Mouse (Mus musculus) kidney, postnatal 36 days (tissue): ENCODE measurements around the gene Pitpnm1.

Experiments used
- DNase-seq, 2 experiments: peaks; one replicate each; pipeline ENCODE4 v3.0.0; 2021 to 2022; ENCODE audit warnings: mixed read lengths in 2 of 2

Pitpnm1 gene

DNA sequence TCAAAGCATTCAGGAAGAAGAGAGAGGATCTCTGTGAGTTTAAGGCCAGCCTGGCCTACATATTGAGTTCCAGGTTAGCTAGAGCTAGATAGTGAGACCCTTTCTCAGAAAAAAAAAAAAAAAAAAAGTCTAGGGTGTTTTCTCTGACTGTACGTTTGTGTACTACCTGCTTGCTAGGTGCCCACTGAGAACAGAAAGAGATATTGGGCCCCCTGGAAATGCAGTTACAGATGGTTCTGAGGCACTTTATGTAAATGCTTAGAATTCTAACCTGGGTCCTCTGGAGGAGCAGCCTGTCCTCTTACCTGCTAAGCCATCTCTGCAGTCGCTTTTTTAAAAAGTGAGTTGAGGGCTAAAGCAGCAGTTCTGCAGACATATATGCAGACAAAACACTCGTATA is 4.0 kb upstream of the Pitpnm1 start:
- DNase-seq, result no peak

DNA sequence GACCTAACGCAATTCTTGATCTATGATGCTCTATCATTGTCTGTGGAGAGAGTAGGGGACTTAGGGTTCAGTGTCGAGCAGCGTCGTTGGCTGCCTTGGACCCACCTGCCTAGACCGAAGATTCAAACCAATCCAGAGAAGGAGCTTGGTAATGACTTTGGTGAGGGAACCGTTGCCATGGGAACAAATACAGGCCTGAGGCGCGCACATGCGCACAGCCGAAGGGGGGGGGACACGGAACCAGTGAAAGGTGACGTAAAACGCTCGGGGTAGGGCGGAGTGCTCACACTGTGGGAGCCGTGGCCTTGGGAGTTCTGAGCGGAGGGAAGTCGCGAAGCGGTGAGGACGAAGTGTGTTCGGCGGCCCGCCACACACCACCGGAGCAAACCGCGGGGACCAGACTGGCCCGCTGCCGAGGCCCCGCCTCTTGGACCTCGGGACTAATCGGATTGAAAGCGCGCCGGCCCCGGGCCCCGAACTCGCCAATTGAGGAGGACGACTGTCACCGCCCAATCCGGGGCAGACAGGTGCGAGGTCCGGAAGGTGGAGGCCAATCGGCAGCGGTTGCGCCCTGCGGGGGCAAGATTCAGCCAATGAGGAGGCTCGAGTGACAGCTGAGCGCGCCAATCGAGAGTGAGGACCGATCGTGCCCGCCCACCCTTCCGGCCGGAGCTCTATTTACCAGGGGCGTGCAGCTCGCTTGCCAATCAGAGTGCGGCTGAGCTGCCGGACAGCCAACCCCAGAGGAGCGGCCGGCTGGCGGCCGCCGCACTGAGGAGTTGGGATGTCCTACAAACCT is 3.0 kb upstream of the Pitpnm1 start, which contains the start of gene Cdk2ap2:
Cdk2ap2 (plus strand) TSS at position 541 of the 799 bp plus-strand sequence.
- DNase-seq, result peak; percentile 99 to 100

GRCm38 (mm10) chr19:4097441-4097825 is 2.4 kb upstream of the Pitpnm1 start:
- DNase-seq, result peak; percentile 90 to 91

DNA sequence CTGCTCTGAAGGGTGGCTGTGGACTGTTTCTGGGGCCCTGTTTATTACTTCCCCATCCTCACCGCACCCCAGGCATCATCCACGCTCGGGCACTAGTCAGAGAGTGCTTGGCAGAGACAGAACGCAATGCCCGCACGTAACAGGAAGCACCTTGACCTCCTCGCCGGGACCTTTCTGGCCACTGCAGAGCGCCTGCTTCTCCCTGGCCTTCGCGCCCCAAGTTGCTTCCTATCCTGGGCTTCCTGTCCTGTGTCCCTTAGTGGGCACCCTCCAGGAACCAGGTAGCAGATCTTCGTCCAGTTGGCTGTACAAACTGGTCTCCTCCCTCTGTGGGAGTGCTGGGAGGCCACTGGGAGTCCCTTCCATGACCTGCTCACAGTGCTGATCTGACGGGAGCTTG is 1.4 kb upstream of the Pitpnm1 start:
- DNase-seq, result peak in 1 of 2 experiments; percentile 20

GRCm38 (mm10) chr19:4099056-4099455 is 742 bp upstream of the Pitpnm1 start:
- peak; percentile 96 to 99 for DNase-seq

DNA sequence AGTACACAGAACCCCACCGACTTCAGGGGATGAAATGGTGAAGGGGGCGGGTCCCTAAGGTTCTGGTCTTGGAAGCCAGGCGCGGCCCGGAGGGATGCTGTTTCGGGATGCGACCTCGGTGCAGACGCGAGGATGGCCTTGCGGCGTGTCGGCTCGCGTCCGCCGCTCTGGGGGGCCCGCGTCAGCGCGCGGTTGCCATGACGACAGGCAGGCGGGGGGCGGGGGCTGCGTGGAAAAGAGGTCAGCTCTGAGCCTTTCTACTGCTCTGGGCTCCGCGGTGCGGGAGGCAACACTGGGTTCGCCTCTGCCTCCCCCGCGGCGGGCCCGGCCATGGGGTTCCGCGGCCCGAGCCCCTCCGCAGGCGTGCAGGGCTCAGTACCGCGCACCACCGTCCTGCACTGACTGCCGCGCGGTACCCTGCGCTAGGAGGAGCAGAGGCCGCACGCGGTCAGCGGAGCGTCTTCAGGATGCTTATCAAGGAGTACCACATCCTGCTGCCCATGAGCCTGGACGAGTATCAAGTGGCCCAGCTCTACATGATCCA is 992 bp downstream of the Pitpnm1 start:
- DNase-seq, result peak in 1 of 2 experiments; percentile 42

GRCm38 (mm10) chr19:4101466-4101865 is 1.7 kb downstream of the Pitpnm1 start:
- DNase-seq, result no peak

- no peak for DNase-seq
Measured at GRCm38 (mm10) chr19:4102049-4102448, 2.3 kb downstream of the Pitpnm1 start.

DNA sequence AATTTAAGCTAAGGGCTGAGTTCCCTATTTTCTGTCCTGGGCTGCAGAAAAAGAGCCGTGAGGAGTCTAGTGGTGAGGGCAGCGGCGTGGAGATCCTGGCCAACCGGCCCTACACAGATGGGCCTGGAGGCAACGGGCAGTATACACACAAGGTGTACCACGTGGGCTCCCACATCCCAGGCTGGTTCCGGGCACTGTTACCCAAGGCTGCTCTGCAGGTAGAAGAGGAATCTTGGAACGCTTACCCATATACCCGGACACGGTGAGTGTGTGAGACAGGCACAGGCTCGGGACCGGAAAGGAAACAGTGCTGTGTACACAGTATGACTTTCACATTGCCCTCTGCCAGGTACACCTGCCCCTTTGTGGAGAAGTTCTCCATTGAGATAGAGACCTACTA is 2.8 kb downstream of the Pitpnm1 start:
- no peak for DNase-seq

DNA sequence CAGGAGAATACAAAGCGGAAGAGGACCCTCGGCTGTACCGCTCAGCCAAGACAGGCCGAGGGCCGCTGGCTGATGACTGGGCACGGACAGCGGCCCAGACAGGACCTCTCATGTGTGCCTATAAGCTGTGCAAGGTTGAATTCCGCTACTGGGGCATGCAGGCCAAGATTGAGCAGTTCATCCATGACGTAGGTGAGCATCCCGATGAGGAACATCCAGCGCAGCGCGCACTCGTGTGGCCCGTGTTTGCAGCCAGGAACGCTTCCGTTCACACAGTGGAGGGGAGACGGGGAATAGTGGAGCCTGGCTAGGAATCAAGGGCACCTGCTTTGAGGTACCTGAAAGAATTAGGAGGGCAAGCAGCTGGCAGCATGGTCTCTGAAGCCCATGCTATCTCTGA is 3.5 kb downstream of the Pitpnm1 start:
- no peak for DNase-seq

DNA sequence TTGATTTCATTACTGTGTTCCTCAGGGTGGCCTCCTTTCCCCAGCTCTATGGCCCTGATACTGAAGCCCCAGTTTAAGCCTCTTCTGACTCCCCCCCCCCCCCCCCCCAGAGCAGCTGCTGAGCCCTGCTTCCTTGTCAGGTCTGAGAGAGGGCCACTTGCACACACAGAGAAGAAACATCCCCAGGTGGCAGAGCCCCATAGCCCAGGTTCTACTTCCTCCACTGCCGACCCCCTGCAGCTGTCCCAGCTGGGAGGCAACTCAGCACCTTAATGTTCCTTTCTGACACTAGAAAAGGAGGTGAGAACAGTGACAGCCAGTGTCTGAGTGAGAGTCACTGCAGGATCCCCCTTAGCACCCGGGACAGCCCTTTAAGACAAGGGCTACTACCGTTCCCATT is 4.0 kb downstream of the Pitpnm1 start:
- DNase-seq, result no peak

- DNase-seq, result no peak
Measured at GRCm38 (mm10) chr19:4104675-4105194, 4.9 kb downstream of the Pitpnm1 start.

DNA sequence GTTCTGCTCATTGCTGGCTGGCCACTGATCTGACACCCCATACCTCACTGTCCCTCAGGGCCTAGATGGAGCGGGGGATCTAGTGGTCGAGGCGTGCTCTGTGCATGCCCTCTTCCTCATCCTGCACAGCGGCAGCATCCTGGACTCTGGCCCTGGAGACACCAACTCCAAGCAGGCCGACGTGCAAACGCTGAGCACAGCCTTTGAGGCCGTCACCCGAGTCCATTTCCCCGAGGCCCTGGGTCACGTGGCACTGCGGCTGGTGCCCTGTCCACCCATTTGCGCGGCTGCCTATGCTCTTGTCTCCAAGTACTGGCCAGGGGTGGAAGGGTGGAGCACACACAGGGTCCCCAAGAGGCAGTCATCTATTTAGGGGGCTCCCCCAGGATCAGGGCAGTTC is 6.9 kb downstream of the Pitpnm1 start:
- peak; percentile 23 to 52 for DNase-seq

GRCm38 (mm10) chr19:4108535-4108934 is 8.7 kb downstream of the Pitpnm1 start:
- no peak for DNase-seq

GRCm38 (mm10) chr19:4112063-4112960 is 12.5 kb downstream of the Pitpnm1 start:
- DNase-seq, result no peak

- peak; percentile 91 to 92 for DNase-seq
Measured at GRCm38 (mm10) chr19:4113186-4113805, 13.5 kb downstream of the Pitpnm1 start.

- DNase-seq, result peak; percentile 56 to 64
Measured at GRCm38 (mm10) chr19:4113806-4114230, 14.0 kb downstream of the Pitpnm1 start.

GRCm38 (mm10) chr19:4114551-4114950 is 14.8 kb downstream of the Pitpnm1 start:
- no peak for DNase-seq

- DNase-seq, result no peak
Measured at GRCm38 (mm10) chr19:4115144-4115543, 15.3 kb downstream of the Pitpnm1 start.

DNA sequence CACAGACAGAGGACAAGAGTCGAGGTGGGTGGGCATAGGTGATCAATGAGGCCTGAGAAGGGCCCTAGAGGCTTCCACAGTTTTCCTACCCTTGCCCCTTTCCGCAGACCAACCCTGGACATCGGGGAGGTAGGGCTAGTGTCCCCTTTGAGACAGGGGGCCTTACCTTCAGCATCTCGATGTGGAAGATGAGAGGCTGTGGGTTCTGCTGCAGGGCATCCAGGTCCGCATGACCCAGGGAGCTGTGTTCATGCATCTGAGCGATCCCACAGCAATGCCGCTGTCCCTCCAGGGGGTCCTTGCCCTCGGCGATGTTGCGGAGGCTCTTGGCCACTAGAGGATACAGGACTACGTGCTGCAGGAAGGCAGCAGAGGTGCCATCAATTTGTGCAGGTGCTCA is 16.0 kb downstream of the Pitpnm1 start:
- DNase-seq, result no peak

- no peak for DNase-seq
Measured at GRCm38 (mm10) chr19:4117006-4117405, 17.2 kb downstream of the Pitpnm1 start.

DNA sequence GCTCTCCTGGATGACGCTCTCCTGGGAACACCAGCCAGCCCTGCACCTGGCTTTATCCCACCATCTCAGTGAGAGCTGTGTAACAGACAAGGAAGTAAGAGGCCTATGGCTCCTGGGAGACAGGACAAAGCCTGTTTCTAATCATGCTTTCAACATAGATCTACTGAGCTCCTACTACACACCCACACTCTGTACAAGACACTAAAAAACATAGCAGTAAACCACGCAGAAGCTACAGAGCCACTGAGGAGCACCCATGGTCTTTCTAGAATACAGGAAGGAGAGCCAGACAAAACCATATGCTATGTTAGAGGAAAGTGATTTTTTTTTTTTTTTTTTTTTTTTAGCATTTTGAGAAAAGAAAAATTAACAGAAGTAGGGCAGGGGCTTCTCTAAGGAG is 18.6 kb downstream of the Pitpnm1 start:
- no peak for DNase-seq
